Mouse (Mus musculus): ENCODE results near the gene Rabgap1l.

Rabgap1l gene

DNA sequence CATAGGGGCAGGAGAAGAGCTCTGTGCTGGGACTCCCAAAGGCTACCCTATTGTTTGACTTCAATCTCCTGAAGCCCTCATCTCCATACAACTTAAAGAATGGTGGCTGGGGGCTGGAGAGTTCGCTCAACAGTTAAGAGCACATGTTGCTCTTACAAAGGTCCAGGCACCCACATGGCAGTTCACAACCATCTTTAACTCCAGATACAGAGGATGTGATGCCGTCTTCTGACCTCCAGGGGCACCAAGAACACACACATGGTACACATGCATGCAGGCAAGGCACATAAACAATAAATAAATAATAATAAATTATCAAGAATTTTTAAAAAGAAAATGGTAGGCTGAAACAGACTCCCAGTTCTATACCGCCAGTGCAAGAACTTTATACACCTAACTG lies 3.1 kb downstream of the Rabgap1l start:
- in situ Hi-C loops (cut with MboI; ENCODE audit: low sequenced_read_pairs): no loop called here

DNA sequence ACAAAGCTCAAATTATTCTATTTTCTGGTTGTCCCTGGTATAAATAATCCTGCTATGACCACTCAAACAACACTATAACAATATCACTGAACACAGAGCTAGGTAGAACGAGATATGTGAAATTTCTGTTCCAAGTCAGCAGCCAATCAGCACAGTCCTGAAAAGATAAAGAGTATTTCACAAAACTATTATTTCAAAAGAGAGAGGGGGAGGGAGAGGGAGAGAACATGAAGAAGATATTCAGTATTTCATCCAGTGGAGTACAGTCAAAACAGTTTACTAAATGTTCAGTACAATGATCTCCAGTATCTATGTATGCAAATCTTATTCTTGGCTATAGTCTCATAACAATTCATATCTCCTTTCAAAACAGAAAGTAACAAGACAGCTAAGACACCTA lies 5.1 kb downstream of the Rabgap1l start:
- in situ Hi-C loops (cut with MboI; ENCODE audit: low sequenced_read_pairs): no loop called here

DNA sequence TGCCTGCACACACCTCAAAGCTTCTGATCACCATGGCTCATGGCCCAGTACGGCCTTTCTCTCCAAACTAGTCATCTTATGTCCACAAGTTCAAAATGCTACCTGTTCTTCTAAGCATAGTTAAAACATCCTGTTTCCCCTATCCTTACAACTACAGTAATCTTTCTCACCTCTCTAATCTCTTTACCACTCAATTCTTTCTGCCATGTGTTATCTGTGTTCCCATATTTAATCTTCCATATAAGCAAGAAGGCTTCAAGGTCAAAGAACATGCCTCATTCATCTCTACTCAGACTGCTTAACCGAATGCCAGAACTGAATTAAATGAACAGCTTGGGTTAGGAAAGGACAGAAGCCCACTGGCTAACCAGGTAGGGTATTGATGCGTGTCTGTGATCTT lies 5.8 kb downstream of the Rabgap1l start:
- in situ Hi-C loops (cut with MboI; ENCODE audit: low sequenced_read_pairs): no loop called here

DNA sequence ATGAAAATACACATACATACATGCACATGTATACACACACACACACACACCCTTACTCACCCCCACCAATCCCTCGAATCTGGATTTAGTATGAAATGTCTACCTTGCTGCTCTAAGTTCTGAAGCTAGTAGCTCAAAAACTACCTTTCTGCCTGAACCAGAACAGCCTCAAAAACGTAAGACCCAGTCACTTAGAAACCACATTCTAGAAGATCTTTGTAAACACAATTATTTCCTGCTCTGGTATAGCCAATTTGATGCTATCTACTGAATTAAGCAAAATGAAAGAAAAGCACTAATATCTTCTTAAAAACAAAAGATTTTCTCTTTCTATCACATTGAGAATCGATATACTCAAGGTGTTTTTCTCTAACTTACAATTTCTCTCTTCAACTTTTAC lies 6.4 kb downstream of the Rabgap1l start:
- in situ Hi-C loops (cut with MboI; ENCODE audit: low sequenced_read_pairs): no loop called here

DNA sequence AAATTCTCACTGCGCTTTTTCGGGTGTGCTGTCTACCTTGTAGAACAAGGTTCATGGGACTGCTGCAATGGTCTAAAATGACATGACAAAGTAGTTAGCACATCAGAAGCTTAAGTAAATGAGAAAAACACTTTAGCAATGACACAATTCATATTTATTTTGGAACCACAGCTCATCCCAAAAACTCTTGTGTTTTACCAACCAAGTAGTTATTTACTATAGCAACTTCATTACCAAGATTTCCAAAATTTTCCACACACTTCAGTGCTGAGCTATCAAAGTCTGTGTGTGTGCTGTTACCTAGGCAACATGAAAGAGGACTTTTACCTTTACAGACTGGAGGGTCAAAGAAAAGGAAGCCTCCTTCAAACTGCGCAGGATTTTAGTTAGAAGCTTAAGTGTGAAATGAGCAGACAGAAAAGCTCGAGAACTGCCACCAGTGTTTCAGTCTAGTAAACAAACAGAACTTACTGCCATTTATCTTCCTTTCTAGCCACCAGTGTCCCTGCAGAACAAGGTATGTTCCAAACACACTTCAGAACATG lies 7.3 kb downstream of the Rabgap1l start:
- in situ Hi-C loops (cut with MboI; ENCODE audit: low sequenced_read_pairs): no loop called here

DNA sequence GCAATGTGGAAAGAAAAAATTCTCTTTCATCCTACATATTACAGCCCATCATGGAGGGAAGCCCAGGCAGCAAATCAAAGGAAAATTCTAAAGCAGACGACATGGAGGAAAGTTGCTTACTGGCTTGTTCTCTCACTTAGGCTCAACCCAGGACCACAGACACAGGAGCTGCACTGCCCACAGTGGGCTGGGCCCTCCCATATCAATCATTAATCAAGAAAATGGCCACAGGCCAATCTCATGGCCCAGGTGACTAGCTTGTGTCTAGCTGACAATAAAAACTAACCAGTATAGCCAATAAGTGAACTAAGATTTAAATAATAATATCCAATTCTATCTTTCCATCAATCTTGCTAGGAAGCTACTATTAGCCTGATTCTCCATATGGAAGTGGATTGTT lies 8.9 kb downstream of the Rabgap1l start:
- in situ Hi-C loops (cut with MboI; ENCODE audit: low sequenced_read_pairs): no loop called here

DNA sequence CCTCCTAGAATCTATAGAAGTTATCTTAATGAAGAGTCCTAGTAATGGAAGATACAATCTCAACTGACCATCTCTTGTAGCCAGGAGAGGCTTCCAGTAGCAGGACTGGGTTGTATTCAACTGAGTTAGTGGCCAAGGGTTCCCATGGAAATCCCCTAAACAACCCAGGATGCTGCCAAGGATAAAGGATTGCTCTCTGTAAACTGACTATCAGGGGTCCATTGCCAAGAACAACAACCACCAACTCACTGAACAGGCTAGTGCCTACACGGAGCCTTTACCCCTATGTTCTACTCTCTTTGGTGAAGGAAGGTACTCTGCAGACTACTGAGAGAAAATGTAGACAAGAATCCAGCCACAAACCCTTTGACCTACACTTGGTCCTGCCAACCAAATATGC lies 18.8 kb downstream of the Rabgap1l start:
- in situ Hi-C loops (cut with MboI; ENCODE audit: low sequenced_read_pairs): no loop called here

DNA sequence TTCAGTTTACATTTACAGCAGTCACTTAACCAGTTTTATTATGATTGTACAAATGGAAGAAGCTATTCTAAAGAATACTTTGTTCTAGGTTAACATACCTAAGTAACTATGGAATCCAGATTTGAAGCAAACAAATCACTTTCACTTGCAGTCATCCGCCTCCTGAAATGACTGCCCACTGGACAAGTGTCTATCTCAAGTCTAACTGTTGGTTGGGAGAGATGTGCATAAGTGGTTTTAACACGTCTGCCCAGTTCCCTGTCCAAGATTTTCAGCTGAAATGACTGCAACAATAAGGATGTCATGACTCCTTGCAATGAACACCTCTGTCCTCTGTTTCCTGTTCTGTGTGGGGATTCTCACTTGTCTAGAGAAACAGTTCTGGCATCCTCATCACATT lies 27.4 kb downstream of the Rabgap1l start:
- in situ Hi-C loops (cut with MboI; ENCODE audit: low sequenced_read_pairs): no loop called here

DNA sequence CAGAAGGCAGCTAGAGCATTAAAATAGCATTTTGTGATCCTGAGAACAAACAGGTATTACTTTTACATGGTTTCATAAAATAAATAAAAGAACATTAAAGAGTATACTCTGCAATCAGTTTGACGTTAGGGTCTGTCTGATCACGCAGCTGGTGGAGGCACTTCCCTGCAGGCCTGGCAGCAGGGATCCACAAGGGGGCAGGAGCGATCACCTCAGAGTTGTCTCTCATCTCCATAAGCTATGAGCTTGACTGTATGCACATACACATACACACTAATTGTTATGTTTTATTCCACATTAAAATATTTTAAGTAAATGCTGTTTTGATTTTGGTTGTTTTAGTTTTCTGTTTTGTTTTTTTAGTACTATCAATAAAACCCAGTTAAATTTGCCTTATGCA lies 34.8 kb downstream of the Rabgap1l start:
- in situ Hi-C loops (cut with MboI; ENCODE audit: low sequenced_read_pairs): loop anchor here (10.0 kb wide), 1 partner anchor 107 kb away; no protein-coding TSS in a partner anchor

DNA sequence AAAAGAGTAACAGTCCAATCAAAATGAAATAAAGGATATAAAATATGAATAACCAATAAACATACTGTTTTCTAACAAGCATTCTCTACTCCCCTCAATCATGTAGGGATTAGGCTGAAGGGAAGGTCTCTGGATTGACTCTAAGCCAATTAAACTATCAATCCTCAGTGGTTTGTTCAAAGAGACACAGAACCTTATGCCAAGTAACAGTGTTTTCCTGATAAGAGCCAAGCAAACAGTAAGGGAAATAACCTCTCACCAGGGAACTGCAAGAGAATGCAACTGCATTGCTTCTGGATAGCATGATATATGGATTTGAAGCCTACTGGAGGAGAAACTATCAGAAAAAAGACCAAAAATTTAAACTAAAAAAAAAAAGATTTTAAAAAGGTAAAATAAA lies 37.7 kb downstream of the Rabgap1l start:
- in situ Hi-C loops (cut with MboI; ENCODE audit: low sequenced_read_pairs): loop anchor here (10.0 kb wide), 1 partner anchor 109 kb away; no protein-coding TSS in a partner anchor

DNA sequence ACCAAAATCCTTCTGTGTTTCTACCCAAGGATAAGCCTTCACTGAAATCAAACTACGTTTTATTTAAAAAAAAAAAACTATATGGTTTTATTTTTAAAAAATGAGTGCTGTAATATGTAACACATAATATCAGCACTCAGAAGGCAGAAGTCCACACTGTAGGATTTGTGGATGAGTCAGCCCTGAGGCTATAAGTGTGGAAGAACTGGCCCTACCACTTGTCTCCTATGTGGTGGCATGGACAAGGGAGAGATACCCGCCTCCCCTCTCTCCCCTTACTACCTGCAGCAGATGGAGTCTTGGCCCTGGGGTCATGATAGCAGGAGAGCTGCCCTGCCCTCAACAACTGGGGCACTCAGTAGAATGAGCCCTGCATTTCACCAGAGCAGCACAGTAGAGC lies 42.4 kb downstream of the Rabgap1l start:
- in situ Hi-C loops (cut with MboI; ENCODE audit: low sequenced_read_pairs): loop anchor here (10.0 kb wide), 1 partner anchor 114 kb away; no protein-coding TSS in a partner anchor

DNA sequence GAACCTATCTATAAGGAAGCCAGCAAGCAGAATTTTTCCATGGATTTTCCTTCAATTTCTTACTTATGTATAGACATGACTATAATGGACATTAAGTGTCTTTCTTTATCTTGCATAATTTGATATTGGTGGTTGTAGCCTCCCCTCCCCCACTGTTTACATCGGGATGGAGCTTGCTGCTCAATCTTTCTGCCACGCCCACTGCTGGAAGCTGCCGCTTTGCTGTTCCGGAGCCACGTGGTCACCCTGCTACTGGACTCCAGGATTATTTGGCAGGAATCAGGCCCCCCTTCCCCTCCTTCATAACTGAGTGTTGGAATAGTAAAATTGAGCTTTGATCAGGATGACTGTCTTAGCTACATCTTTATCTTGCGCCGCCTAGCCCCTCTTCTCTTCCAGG lies 46.2 kb downstream of the Rabgap1l start:
- in situ Hi-C loops (cut with MboI; ENCODE audit: low sequenced_read_pairs): loop anchor here (25.0 kb wide), 1 partner anchor 334 kb away; no protein-coding TSS in a partner anchor

DNA sequence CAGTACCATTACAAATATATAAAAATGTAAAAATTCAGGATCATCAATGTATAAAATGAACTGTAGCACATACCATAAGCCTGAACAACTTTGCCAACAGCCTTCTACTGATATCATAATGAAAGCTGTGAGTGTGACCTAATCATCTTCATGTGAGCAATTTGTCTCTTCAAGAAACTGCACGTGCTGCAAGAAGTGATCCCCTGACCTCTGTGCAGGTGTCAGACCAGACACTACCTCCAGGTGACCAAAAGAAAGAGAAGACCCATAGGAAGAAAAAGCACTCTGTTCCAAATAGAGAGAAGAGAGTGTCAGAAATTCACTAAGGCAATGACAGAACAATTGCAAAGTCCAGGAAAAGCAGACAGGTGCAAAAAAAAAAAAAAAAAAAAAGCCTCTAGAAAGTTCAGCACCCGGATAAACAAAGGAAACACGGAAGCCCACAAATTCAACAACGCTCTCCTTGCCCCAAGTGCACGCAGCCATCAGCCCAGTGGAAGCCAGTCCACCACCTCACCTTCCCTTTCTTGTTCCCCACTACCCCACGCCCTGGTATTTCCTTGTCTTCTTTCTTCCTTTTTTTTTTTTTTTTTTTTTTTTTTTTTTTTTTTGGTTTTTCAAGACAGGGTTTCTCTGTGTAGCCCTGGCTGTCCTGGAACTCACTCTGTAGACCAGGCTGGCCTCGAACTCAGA lies 47.6 kb downstream of the Rabgap1l start:
- in situ Hi-C loops (cut with MboI; ENCODE audit: low sequenced_read_pairs): loop anchor here (25.0 kb wide), 1 partner anchor 333 kb away; no protein-coding TSS in a partner anchor

DNA sequence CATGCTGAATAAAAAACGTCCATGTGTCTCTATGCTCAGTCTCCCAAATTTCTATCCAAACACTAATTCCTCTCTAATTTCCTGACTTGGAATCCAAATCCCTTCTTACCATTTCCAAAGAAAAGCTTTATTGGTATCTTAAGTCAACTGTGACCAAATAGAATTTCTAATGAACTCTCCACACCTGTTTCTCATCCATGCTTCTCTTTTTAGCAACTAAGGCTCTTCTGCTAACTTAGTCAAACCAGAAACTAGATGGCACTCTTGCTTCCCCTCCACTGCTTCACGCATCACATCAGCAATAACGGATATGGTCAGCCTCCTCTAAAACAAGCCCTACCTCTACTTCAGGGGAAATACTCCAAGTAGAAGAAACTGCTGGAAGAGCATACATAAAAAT lies 49.0 kb downstream of the Rabgap1l start:
- in situ Hi-C loops (cut with MboI; ENCODE audit: low sequenced_read_pairs): loop anchor here (25.0 kb wide), 1 partner anchor 332 kb away; no protein-coding TSS in a partner anchor

DNA sequence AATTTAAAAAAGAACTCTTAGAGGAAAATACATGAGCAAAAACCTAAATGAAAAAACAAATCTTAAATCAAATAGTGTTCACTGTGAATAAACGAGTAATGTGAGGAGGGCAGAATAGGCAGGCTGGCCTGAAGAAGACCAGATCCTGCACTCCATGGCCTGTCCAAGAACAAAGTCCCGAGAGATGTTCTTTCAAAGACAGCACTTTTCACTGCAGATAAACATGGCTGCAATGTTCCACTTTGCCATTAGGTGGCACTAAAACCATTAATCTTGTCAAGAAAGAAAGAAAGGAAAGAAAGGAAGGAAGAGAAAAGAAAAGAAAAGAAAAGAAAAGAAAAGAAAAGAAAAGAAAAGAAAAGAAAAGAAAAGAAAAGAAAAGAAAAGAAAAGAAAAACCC lies 49.8 kb downstream of the Rabgap1l start:
- in situ Hi-C loops (cut with MboI; ENCODE audit: low sequenced_read_pairs): loop anchor here (25.0 kb wide), 1 partner anchor 331 kb away; no protein-coding TSS in a partner anchor

DNA sequence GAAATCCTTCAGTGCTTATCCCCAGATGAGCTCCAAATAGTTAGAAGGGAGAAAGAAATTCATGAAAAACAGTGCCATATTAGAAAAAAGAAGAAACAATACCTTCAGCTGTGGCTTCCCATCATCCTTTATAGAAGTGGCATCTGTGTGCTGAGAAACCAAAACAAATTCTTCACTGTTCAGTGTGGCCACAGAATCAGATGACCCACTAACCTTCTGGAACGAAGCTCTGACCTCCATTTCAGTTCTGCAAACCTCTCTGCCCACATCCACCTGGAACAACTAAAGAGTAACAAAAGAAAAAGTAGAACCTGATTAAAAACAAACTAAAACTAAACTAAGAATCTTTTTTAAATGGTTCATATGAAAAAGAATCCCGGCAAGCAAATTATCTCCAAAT lies 52.4 kb downstream of the Rabgap1l start:
- in situ Hi-C loops (cut with MboI; ENCODE audit: low sequenced_read_pairs): loop anchor here (25.0 kb wide), 1 partner anchor 328 kb away; no protein-coding TSS in a partner anchor

DNA sequence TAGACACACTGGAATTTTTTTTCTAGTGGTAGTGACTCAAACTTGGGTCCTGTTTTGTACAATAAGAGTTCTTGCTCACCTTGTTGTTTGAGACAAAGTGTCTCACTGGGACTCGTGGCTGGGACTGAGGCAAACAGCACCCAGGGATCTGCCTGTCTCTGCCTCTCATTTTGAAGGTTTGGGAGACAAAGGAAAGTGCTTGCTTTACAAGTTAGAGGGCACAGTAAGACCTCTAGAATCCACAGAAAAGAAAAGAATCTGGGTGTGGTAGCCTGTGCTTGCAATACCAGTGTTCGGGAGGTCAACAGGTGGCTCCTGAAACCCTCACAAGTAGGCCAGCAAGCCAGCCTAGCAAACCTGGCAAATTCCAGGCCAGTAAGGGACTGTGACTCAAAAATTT lies 58.3 kb downstream of the Rabgap1l start:
- in situ Hi-C loops (cut with MboI; ENCODE audit: low sequenced_read_pairs): loop anchor here (25.0 kb wide), 1 partner anchor 322 kb away; no protein-coding TSS in a partner anchor

DNA sequence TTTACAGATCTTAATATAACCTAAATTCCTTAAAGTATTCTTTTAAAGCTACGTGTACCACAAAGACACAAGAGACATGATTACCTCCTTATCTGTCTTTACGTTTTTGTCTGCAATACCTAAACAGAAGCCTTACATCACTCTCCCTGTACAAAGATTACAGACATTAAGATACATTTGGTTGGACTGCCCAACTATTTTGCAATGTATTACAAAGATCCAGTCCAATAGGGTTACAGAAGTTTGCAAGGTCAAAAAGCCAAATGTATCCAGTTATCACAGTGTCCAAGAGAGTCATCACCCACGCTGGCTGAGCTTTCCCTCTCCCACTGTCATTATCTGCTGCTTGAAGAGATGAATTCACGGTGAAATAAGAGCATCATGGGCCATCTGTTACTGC lies 63.1 kb downstream of the Rabgap1l start:
- in situ Hi-C loops (cut with MboI; ENCODE audit: low sequenced_read_pairs): loop anchor here (25.0 kb wide), 1 partner anchor 318 kb away; no protein-coding TSS in a partner anchor

DNA sequence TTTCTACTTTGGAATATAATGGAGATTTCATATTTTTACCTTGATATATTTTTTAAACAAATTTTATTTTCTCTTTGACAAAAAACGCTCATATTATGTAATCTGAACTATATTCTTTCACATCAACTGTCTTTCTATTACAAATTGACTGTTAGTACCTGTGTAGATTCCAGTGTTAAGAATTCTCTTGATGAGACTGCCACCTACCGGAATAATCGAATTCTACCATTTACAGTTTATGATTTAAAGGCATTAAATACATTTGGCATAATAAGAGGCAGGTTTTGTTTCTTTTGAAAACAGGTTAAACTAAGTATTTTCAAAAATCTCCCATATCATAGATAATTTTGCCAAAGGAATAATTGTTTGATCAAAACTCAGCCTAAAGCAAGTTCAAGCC lies 75.3 kb downstream of the Rabgap1l start:
- in situ Hi-C loops (cut with MboI; ENCODE audit: low sequenced_read_pairs): no loop called here

DNA sequence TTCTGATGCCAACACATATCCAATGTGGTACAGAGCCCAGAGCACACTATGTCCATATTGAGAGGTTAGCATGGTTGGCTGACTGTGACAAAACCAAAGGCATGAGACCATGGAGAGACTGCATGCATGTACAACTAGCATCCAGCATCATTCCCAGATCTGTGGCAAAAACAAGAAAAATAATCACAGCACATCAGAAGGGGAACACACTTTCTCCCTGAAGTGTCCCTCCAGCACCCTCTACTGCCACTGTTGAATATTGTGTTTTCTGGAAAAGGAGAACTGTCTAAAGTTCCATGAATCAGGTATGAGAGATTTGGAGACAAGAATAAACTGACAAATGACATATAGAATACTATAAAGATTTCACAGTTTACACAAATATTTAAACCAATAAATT lies 78.3 kb downstream of the Rabgap1l start:
- in situ Hi-C loops (cut with MboI; ENCODE audit: low sequenced_read_pairs): no loop called here

DNA sequence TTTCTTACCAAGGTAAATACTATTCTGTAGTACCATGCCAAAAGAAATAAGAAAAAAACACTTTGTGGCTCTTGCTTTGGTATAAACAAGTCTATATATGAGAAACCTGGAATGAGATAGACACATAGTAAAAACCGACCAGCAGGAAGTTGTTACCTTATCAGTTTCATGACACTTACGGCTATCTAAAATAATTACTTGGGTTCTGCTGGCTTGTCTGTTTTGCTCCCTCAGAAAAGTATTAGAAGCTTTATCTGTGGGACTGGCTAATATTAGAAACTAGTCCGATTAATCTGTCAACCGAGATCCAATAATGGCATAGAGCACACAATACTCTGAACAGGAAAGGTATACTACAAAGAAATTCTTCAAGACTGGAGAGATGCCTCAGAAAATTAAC lies 79.1 kb downstream of the Rabgap1l start:
- in situ Hi-C loops (cut with MboI; ENCODE audit: low sequenced_read_pairs): no loop called here

DNA sequence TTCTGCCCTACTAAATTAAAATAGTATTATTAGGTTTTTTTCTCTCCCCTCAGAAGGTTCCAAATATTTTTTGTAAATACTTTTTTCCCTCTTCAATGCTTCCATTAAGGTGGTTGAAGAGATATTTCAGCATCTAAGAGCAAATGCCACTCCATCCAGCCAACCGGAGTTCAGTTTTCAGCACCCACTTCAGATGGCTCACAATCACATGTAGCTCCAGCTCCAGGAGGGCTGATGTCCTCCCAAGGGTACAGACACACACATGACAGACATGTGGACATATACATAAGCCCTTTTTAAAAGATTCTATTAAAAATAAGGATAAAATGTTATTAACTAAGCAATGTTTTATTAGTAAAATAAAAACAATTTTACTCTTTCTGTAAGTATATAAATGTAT lies 79.6 kb downstream of the Rabgap1l start:
- in situ Hi-C loops (cut with MboI; ENCODE audit: low sequenced_read_pairs): no loop called here
